Mouse (Mus musculus) retina, embryonic 14.5 days (tissue): ENCODE results near the gene Tusc2.
A peak's percentile ranks its signal among the peaks of the same experiment; 100 is the strongest.
"Not testable (repeated sequence)": the region's sequence is repeated elsewhere in the genome, so short reads cannot be mapped to it uniquely, and the experiment has no call there.

Source experiments
- DNase-seq: peaks from one replicate; pipeline ENCODE4 v3.0.0-alpha.2; 2015; ENCODE audit warnings: low spot score

Gene Tusc2

DNA sequence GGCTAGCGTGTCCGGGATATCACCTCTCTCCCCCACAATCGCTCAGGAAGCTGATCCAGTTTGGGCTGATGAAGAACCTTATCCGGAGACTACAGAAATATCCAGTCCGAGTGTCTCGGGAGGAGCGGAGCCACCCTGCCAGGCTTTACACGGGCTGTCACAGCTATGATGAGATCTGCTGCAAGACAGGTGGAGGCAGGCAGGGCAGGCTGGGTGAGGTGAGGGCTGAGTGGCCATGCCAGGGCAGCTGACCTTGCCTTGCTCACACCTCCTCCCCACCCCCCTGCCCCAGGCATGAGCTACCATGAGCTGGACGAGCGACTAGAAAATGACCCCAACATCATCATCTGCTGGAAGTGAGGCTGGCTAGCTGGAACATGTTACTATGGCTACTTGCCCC lies 17.9 kb upstream of the Tusc2 start:
- no peak for DNase-seq

DNA sequence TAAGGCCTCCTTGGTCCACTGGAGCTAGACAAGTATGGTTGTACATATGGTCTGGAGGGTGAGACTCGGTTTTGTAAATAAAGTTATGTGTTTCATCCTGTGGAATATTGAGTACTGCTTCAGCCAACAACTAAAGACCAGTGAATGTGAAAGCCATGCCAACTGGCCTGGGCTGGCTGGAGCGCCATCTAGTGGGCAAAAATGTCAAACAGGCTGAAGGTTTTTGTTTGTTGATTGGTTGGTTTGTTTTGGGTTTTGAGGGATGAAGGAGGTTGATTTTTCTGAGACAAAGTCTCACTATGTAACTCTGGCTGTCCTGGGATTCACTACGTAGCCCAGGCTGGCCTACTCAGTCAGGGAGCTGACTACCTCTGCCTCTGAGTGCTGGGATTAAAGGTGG lies 17.5 kb upstream of the Tusc2 start:
- DNase-seq = peak; percentile 87

DNA sequence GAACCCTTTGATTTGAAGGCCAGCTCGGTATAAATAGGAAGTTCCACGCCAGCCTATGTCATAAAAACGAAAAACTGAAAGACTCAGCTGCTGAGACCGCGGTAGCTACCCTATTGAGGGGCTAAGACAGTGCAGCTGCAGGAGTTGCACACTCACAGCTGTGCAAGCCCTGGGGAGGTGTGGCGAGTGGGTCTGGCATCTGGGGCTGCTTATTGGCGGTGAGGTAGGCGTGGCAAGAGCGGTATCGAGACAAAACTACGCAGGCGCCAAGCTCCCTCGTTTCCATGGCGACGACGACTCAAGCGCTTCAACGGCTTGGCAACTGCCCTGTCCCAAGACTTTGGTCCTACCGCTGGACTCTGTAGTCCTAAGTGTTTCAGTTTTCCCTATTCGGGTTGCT lies 16.0 kb upstream of the Tusc2 start, which contains the start of gene Zmynd10:
Gene Zmynd10 (plus strand): TSS at position 273 of the 400 bp plus-strand sequence.
- peak; percentile 95 for DNase-seq

DNA sequence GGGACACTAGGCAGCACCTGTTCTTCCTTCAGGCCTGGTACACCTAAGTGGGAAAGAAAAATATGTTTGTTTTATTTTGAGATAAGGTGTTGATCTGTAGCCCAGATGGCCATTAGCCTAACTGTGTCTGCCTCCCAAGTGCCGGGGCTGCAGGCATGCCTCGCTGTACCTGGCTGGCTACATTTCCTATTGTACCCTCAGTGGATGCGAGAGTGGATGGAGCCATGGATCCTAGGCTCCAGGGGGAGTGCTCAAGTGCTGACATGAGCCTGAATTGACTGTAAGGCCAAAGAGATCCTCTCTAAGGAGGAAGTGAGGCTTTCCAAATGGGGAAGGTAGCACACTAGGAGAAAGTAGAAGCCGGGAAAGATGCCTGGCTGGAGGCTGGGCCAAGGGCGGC lies 15.1 kb upstream of the Tusc2 start:
- no peak for DNase-seq

DNA sequence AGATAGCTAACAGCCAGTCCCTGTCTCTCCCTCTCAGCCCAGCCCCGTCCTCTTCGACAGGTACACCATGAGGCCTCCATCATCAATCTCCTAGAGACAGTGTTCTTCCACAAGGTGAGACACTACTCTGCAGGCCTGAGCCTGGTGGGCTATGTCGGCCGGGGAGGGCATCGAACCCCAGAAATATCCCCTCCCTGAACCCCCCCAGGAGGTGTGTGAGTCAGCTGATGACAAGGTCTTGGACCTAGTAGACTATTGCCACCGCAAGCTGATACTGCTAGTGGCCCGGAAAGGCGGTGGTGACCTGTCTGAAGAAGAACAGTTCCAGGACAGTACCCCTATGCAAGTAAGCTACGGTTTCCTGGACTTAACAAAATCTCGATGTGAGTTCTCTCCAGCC lies 14.2 kb upstream of the Tusc2 start:
- no peak for DNase-seq

DNA sequence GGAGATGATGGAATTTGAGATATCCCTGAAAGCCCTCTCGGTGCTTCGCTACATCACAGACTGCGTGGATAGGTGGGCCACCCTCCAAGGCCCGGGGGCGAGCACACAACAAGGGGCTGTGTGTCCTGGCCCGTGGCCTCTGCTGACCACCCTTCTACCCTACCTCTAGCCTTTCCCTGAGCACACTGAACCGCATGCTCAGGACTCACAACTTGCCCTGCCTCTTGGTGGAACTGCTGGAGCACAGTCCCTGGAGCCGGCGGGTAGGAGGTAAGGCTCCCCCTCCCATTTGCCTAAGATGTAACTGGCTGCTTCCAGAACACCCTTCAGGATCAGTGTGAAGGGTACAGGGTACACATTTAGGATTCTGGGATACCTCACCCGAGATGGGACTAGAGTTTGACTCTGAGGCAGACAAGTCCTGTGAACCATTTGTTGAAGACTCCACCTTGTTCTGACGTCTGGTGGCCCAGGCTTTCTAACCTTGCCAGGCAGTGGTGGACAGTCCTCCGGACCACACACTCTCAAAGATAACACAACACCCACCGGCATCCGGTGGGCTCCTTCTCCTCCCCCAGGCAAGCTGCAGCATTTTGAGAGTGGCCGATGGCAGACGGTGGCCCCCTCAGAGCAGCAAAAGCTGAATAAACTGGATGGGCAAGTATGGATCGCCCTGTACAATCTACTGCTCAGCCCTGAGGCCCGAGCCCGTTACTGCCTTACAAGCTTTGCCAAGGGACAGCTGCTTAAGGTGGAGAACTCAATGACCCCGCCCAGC lies 13.6 kb upstream of the Tusc2 start:
- no peak for DNase-seq

DNA sequence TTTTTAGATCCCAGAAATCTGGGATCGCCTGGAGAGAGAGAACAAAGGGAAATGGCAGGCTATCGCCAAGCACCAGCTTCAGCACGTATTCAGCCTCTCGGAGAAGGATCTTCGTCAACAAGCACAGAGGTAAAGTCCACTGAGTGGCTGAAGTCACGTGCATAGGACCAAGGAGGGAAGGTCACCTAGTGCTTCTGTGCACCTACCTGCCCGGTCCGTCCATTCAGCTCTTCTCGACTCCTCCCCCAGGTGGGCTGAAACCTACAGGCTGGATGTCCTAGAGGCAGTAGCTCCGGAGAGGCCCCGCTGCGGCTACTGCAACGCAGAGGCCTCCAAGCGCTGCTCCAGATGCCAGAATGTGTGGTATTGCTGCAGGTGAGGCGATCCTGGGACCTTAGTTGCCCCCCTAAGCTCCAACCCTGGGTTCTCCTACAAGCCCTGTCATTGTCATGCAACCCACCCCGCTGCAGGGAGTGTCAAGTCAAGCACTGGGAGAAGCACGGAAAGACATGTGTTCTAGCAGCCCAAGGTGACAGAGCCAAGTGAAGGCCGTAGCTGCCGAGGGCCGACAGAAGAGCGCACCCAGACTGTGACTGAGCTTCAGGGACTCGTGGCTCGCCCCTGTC lies 12.5 kb upstream of the Tusc2 start:
- no peak for DNase-seq

DNA sequence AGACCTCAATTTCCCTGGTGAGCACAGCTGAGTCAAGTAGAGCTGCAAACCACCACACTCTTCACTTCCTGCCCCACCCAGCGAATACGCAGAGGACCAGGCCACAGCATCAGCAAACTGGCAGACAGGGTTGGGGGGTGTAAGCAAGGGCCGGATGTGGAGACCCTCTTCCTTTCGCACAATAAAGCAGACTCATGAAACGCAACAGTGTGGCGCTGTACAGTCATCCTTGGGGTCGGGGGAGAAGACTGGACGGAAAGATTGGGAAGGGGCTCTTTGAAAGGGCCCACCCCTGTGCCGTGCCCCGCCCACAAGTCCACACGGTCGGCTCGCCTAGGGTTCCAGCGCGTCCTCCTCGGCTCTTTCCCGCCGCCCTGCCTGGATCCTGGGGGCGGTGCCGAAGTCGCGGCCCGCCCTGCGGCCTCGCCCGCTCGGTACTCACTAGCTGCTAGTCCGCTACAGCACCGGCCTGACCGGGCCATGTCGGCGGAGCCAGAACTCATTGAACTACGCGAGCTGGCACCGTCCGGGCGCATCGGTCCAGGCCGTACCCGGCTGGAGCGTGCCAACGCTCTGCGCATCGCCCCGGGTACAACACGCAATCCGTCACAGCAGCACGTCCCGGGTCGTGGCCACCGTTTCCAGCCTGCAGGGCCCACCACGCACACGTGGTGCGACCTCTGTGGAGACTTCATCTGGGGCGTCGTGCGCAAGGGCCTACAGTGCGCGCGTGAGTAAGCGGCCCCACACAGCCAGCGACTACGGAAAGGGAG lies 11.8 kb upstream of the Tusc2 start, which contains the start of gene Rassf1:
Gene Rassf1 (plus strand): TSS at position 439 of the 773 bp plus-strand sequence.
- peak; percentile 62 for DNase-seq

DNA sequence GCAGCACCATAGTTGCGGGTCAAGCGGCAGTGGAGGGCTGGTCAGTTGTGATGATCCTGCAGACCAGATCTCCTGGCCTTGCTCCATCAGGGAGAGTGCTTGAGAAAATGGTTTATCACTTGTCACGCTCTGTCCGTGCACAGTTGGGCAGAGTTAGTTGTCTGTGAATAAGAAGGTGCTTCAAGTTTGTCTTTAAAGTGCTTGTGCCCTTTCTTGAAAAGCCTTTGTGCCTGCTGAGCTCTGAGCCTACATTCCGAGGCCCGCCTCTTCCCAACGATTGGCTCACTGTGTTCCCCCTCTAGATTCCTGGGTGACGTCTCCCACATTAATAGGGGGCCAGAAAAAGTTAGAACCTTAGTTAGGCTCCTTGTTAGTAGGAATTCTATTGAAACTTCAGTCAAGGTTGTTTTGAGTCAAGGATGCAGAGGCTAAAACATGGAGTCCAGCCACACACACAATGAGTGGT lies 11.1 kb upstream of the Tusc2 start:
- DNase-seq = no peak

DNA sequence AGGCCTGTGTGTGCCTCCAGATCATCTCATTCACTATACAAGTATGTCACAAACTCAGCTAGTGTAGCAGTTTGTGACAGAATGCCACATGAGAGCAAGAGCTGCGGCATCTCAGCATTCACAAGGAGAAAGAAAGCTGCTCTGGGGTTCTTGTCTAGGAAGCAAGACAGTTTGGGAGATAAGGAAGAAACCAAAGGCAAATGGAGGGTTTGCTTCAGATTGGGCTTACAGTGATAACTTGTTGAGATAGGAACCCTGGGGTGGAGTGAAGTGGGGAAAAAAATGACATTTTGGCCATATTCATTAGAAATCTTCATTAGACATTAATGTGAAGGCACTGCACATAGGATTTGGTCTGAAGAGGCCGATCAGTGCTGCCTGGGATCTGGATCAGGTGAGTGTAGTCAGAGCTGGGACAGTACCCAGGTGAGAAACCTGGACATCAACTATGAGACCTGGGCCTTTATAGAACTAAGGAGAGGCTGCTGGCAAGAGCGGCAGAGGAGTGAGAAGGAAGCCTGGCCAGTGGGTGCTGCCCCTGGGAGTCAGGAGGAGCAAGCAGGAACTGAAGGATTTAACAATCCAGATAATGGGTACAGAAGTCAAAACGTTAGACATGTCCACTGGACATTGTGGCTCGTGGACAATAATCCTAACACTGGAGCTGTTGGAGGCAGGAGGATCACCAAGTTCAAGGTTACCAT lies 10.2 kb upstream of the Tusc2 start:
- no peak for DNase-seq

DNA sequence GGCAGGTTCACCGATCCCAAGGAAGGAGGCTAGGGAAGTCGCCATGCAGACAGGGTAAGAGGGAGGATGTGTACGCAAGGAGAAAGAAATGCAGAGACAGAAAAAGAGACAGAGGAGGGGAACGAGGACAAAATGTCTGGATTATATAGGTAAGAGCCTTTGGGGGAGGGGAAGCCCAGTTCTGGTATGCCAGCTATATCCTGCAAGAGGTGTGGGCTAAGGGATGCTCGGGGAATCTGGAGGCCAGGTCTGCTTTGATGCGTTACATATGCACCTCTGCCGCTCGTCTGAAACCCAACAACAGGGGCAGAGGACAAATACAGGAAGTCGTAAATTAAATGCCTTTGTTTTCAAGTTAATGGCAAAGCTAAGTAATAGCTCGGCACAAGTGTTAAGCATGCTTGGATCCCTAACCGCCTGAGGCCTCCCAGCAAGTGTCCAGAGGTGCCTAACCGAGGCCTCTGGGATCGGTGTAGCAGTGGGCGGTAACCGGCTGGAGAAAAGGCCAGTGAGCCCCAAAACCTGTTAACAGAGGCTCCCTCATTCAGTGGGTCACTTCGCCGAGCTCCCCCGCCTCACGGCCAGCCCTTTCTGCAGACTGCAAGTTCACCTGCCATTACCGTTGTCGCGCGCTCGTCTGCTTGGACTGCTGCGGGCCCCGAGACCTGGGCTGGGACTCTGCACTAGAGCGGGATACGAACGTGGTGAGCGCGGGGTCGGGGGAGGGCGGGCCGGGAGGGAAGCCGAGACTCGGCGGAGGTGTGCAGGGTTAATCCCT lies 9.3 kb upstream of the Tusc2 start:
- no peak for DNase-seq

DNA sequence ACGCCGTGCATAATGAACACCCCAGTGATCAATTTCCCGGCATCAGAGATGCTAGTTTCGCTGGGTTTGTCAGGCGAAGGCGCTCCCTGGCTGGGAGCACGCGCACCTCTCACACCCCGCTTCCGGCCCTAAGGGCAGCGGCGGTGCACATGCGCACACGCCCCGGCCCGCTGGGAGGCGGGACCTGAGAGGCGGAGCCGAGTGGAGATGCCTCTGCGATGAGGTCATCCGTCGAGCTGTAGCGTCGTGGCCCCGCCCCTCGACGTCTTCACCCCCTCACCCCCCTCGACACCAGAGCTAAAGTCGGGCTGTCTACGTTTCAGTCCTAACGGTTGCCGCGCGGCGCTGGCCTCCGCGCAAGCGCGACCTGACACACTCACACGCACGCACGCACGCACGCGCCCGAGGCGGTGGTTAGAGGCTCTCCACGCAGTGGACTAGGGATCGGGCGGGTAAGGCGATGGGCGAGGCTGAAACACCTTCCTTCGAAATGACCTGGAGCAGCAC lies 8.7 kb upstream of the Tusc2 start:
- peak; percentile 99 for DNase-seq

DNA sequence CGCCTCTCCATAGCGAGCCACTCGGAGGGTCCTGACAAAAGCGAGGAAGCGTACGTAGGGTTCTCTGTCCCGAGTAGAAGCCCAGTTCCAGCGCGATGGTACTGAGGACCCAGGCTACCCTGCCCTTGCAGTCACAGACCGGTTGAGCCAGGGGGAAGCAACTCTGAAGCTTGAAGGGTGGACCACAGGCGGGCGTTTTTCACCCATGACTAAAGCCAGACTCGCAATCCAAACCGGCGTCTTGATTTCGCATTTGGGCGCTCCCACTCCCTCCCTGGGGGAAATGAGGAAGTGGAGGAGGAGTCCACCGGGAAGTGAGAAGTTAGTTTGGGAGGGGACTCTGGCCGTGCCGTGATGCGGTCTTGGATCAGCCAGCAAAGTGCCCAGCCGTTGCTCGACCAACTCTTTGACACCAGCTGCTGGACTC lies 8.0 kb upstream of the Tusc2 start:
- DNase-seq = peak; percentile 60

DNA sequence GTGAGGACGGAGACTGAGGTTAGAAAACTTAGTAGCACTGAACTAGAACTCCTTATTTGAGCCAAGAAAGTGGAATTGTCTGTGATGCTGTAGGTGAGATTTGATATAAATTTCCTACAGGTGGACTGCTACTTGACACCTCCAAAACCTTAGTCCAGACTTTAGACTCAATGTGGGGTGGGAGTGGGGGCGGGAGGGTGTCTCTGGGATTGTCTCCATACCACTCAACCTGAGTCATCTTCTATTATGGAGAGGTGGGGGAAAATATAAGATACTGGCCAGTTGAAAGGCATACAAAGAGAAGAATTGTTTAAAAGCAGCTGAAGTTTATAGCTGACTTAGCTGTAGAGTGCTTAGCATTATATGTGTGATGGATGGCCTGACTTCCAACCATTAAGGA lies 7.4 kb upstream of the Tusc2 start:
- DNase-seq = no peak

DNA sequence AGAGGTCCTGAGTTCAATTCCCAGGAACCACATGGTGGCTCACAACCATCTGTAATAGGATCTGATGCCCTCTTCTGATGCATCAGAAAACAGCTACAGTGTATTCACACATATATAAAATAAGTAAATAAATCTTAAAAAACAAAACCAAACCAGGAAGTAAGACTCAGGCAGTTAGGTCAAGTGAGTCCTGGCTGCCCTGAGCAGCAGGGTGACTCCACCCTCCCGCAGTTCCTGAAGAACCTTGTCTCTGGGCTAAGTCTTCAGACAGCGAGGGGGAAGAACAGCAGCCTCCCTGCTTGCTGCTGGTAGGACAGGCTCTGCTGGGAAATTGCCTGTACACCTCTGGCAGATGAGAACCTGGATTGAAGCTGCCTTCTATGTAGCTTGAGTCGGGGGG lies 6.7 kb upstream of the Tusc2 start:
- no peak for DNase-seq

DNA sequence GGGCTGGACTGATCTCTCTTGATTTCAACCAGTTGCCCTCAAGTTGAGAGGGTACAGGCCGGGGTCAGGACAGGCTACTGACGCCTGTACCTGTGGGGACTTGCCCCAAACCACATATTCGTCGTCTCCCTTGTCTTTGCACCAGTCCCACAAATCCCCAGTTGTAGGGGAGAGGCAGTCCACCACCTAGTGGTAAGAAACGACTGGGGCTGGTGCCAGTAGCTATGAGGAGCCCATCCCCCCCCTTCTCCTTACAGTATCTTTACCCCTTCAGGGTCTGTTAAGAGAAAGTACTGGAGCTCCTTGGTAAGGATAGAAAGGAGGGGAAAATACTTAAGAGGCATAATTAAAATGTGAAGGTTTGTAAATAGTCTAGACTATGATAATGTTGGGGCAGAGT lies 2.5 kb downstream of the Tusc2 start:
- not testable (repeated sequence) for DNase-seq

DNA sequence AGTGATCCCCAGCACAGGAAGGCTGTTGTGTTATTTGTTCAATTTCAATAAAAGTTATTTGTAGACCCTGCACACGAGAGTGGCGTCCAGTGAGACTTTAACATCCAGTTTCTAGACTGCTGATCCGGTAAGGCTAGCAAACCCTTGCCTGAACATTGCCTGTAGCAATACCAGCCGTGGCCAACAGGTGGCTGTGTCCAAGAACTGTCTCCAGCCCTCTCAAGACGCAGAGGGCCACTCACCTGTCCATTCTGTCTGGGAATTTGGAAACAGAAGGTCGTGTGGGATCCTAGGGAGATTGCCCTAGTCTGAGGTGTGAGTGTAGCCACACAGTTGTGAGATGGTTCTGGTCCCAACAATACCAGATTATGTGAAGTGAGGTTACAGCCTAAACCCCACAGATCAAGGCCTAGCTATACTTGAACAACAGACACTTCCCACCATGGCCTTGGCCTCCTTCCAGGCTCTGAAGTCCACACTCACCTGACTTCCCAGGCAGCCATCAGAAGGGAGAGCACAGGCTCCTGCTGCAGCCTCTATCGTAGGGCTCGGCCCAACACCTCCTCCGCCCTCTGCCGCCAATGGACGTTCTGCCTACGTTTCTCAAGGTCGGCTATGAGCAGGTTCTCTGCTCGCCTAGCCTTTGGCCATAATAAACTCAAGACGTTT lies 3.1 kb downstream of the Tusc2 start:
- DNase-seq = peak; percentile 84

DNA sequence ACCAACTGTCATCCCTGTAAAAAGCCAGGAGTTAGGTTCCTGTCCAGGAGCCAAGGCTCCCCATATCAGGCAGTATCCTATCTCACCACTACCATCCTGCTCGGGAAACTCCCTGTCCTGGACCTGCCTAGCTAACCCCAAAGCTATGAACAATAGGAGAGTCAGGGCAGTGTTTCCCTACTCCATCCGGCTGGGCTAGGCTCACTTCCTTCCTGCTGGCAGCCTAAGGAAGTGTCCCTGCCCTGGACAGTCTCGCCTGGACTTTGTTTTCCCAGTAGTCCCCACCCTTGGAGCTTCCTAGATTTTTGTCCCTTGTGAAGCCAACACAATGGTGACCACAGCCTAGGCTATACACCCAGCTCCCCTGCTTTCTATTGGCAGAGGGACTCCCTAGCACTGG lies 3.8 kb downstream of the Tusc2 start:
- no peak for DNase-seq

DNA sequence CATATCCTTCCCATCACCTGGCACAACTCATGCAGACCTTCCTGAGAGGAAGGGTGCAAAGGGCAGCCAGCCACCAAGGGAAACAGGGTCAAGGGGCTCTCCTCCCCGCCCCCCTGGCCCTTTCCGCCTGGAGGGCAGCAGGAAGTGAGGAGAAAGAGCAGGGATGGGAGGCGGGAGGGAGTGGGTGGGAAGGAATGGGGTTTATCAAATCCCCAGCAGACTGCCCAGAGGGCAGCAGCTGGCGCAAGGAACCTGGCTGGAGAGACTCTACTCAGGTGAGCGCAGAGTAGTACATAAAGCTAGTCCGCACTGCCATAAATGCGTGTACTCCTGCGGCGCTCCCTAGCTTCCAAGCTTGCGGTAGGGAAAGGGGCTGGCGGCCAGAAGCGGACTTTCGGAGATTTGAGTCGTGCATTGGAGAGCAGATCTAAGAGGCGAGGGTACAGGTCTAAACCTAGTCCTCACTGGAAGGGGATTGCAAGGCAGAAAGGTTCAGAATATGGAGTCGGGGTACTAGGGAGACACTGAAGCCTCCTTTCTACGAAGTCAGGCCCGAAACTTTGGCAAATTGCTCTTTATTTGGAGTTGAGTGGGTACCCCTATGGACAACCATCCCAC lies 4.8 kb downstream of the Tusc2 start, which contains the start of gene Hyal2:
Gene Hyal2 (plus strand): TSS at position 244 of the 618 bp plus-strand sequence.
- DNase-seq = no peak
